Mouse (Mus musculus): Measurements from ENCODE around the gene Khdc4.

Khdc4 gene

GRCm38 (mm10) chr3:88684980-88685941, at the start of gene Khdc4:
TSS of gene Khdc4 (plus strand) at chr3:88685803.
- peak; percentile 90 to 94 for DNase-seq

- DNase-seq, result no peak
These were observed 49.0 kb upstream of the Khdc4 start for GRCm38 (mm10) chr3:88636555-88636986.

GRCm38 (mm10) chr3:88637134-88637533, 48.5 kb upstream of the Khdc4 start:
- DNase-seq, result no peak

GRCm38 (mm10) chr3:88639239-88639638, 46.4 kb upstream of the Khdc4 start:
- DNase-seq, result no peak

- peak; percentile 37 to 73 for DNase-seq
These were observed 44.9 kb upstream of the Khdc4 start for GRCm38 (mm10) chr3:88640676-88641075.

- DNase-seq, result no peak
These were observed 42.5 kb upstream of the Khdc4 start for GRCm38 (mm10) chr3:88643078-88643477.

- no peak for DNase-seq
These were observed 39.7 kb upstream of the Khdc4 start for GRCm38 (mm10) chr3:88645937-88646336.

- no peak for DNase-seq
These were observed 39.1 kb upstream of the Khdc4 start for GRCm38 (mm10) chr3:88646426-88646995.

- DNase-seq, result no peak
These were observed 38.5 kb upstream of the Khdc4 start for GRCm38 (mm10) chr3:88647076-88647475.

- peak in 1 of 2 experiments; percentile 37 for DNase-seq
These were observed 37.7 kb upstream of the Khdc4 start for GRCm38 (mm10) chr3:88647779-88648413.

GRCm38 (mm10) chr3:88648452-88649168, 37.0 kb upstream of the Khdc4 start:
- DNase-seq, result no peak

GRCm38 (mm10) chr3:88649186-88649585, 36.4 kb upstream of the Khdc4 start:
- DNase-seq, result peak in 1 of 2 experiments; percentile 25

GRCm38 (mm10) chr3:88649967-88650366, 35.6 kb upstream of the Khdc4 start:
- no peak for DNase-seq

GRCm38 (mm10) chr3:88650713-88651504, 34.7 kb upstream of the Khdc4 start:
- no peak for DNase-seq

- DNase-seq, result no peak
These were observed 33.7 kb upstream of the Khdc4 start for GRCm38 (mm10) chr3:88651669-88652618.

- no peak for DNase-seq
These were observed 32.6 kb upstream of the Khdc4 start, which contains the start of gene Rxfp4 for GRCm38 (mm10) chr3:88652846-88653515. TSS of gene Rxfp4 (minus strand) at chr3:88653142.

GRCm38 (mm10) chr3:88653516-88654370, 31.9 kb upstream of the Khdc4 start:
- DNase-seq, result no peak

- DNase-seq, result no peak
These were observed 31.0 kb upstream of the Khdc4 start for GRCm38 (mm10) chr3:88654621-88655020.

GRCm38 (mm10) chr3:88655619-88656018, 30.0 kb upstream of the Khdc4 start:
- no peak for DNase-seq

All from spleen, adult 18-20 months (tissue).